Mouse (Mus musculus) adrenal gland, postnatal 14 days (tissue): Measurements from ENCODE around the gene Cntn1. TPM values are rescaled to one million over a fixed set of nuclear protein-coding genes. Genes with fewer than 3 reads are reported as not detected.
"Not testable (repeated sequence)": the region's sequence is repeated elsewhere in the genome, so short reads cannot be mapped to it uniquely, and the experiment has no call there.

Experiments used
- DNase-seq: peaks from one replicate; pipeline ENCODE4 v3.0.0; 2021; ENCODE audit warnings: mixed read lengths
- total RNA-seq: library from RNA; stranded (reverse); gene quantifications from 2 replicates; pipeline ENCODE4 v1.2.3, GENCODE M21; 2021

Gene Cntn1
- total RNA-seq, 1 experiment from 2014 or later = 3.6 TPM

DNA sequence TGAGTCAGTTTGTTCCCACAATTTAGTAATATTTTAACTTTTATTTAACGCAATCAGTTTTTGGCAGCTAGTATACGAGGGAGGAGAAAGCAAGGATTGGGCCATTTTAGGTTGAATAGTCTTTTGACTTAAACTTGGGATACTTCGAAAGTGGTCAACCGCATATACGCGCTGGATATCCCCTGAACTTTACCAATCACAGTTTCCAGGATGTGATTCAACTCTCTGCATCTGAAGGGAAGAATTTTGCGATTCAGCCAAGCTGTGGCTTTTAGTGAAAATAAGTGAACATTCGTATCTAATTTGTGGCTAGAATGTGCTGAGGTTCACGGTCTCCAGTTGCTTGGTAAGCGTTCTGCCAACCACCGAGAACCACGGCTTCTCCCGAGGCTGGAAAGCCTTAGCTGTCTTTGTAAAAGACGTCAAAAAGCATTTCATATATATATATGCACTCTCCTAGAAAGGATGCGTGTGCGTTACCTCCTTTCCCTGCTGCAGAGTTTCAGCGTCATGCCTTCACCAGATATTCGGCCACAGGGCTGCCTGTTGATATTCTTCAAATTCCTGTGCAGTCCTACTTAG lies 217.9 kb downstream of the Cntn1 start:
- no peak for DNase-seq

DNA sequence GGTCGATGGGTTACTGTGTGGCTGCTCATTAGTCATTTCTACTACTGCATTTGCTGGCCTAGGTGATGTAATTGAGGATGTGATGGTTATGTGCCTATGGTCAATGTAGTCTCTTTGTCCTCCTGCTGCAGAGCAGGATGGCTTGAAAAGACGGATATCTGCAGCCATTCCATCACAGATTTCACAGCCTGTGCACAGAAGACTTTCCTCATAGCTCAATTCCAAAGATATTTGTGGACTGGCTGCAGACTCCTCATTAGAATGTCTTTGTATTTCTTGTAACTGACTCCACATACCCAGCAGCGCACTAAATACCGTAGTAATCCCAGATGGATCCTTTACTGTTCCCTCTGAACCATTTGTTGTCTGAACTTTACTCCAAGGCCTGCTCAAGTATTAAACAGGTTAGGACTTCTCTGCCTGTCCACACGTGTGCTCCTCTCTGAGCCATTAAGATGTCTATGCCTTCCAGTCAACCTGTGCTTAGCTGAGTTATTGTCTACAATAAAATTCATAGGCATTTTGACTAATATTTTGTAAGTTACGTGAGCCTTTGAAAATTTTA lies 220.9 kb downstream of the Cntn1 start:
- DNase-seq = no peak

- DNase-seq = no peak
These were observed 225.9 kb downstream of the Cntn1 start for GRCm38 (mm10) chr15:92276826-92277225.

- no peak for DNase-seq
These were observed 227.0 kb downstream of the Cntn1 start for GRCm38 (mm10) chr15:92277984-92278383.

- no peak for DNase-seq
These were observed 230.0 kb downstream of the Cntn1 start for GRCm38 (mm10) chr15:92280966-92281365.

DNA sequence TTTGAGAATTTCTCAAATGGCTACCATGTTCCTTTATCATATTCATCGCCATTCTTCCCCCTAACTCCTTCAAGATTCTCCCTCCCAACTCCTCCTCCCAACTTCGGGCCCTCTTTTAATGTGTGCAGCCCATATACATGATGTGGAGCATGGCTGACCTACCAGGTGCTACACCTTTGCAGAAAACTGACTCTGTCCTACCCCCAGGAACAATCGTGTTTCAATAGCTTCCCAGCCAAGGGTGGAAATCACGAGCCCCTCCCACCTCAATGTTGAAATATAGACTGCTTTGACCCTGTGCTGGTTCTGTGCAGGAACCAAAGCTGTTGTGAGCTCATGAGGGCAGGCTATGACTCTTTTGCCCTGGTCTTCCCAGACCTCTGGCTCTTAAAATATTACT lies 236.7 kb downstream of the Cntn1 start:
- no peak for DNase-seq

- DNase-seq = no peak
These were observed 245.5 kb downstream of the Cntn1 start for GRCm38 (mm10) chr15:92296479-92296878.

DNA sequence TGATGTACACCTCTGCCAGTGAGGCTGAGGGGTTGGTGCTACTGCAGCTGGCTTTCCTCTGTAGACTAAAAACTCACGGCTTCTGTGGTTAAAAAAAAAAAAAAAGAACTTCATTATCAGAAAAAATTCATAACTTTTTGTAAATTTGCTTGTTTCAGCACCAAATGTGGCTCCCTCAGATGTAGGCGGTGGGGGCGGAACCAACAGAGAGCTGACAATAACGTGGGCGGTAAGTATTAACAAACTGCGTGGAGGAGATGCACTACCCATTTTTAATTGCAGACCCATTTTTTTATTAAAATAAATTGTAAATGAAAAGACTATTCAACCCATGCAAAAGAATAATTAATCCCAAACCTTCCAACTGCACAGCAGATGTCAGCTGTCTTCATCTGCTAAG lies 251.8 kb downstream of the Cntn1 start:
- no peak for DNase-seq

DNA sequence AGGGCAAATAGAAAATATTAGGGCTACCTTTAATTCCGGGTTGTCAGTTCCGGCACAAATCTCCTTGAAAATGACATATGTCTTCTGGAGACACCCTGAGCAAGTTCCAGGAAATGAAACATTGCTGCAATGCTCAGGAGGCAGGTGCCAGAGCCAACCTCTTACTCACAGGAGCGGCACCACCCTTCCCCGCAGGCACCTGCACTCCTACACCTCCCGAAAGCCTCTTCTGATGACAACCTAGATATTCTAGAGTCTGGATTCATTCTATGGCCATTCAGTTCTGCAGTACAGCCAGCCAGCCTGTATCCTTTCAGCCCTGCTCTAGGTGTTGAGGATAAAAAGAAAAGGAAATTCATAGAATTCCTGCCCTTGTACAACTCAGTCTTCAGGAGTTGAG lies 253.3 kb downstream of the Cntn1 start:
- DNase-seq = no peak

DNA sequence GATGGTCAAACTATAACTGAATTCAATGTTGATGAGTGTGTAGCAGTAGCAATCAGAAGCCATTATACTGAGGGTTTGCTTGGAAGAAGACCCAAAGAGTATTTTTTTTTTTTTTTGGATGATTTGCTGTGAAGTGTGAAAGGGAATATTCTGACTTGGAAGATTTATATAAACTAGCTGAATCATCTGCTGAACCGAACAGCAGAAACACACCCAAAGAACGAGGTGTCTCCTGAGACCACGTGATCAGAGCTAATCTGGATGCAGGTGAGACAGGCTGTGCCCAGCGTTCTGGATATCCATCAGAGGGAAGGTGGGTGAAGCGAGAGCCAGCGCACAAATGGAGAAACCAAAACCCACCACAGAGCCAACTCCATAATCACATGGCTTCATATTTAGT lies 271.0 kb downstream of the Cntn1 start:
- DNase-seq = no peak

DNA sequence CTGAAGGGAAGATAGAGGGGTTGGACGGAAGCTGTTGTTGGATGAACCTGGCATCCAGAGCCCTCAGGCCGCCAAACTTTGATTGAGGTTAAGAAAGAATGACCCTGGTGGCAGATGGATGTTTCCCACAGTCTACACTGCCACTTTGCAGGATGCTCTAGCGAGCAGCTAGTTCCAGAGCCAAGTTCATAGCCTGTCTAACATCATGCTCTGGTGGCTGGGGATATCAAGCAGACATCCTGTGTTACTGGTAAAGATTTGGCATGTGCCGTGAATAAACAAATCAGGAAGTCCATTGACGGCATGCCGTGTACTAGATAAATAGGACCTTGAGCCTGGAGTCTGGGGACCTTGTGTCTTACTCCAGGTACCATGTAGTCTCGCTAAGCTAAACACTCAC lies 276.1 kb downstream of the Cntn1 start:
- no peak for DNase-seq

- DNase-seq = no peak
These were observed 289.3 kb downstream of the Cntn1 start for GRCm38 (mm10) chr15:92340253-92340652.

DNA sequence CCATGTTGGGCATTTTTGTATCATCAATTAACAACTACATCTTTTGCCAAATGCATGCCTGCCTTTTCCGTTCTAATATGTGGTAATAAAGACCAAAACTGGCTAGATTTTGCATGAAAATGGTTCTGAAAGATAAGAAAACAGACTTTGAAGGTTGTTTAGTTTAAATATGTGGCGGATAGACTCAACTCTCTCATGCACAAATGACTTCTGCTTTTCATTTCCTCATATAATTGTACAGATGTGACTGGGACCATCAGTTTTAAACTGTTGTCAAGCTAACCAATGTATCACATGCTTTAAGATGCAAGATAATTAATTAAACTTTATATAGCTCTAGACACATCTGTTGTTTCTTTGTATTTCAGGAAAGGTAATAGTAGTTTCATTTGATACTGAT lies 290.5 kb downstream of the Cntn1 start:
- DNase-seq = no peak

GRCm38 (mm10) chr15:92344136-92344869 lies 293.3 kb downstream of the Cntn1 start:
- no peak for DNase-seq

GRCm38 (mm10) chr15:92347426-92347825 lies 296.5 kb downstream of the Cntn1 start:
- DNase-seq = no peak

- DNase-seq = no peak
These were observed 296.9 kb downstream of the Cntn1 start for GRCm38 (mm10) chr15:92347902-92348301.

- DNase-seq = not testable (repeated sequence)
These were observed 297.5 kb downstream of the Cntn1 start for GRCm38 (mm10) chr15:92348453-92348852.

DNA sequence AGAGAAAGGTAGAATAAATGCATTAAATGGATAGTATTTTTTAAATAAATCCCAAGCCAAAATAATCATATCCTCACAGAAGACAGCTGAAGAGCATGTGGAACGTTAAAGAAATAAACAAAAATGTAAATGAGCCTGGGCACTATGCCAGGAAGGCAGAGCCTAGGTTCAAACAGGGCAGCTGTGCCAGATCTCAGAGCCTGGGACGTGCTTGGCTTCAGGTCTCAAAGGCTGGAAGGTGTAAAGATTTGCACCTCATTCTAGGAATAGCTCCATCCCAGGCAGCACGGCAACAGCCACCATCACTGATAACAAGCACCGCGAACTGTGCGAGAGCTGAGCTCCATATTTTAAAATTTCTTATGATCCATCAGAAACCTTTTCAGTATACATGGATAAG lies 313.2 kb downstream of the Cntn1 start:
- no peak for DNase-seq

GRCm38 (mm10) chr15:92364592-92364991 lies 313.6 kb downstream of the Cntn1 start:
- no peak for DNase-seq
